Mouse (Mus musculus): ENCODE data around the gene Akap13.

- TF ChIP-seq POLR2A (IDR thresholded peaks at IDR 0.05; ENCODE audit: low read depth, low read length) (no peak), CTCF (IDR thresholded peaks at IDR 0.05; ENCODE audit: borderline replicate concordance, insufficient read depth, low read length) (no peak)
Observed at GRCm38 (mm10) chr7:75537567-75537966, 82.2 kb downstream of the Akap13 start.
